Mouse (Mus musculus): Measurements from ENCODE around the gene Hemk1.

Gene Hemk1

GRCm38 (mm10) chr9:107343146-107343943, 5.2 kb upstream of the Hemk1 start:
- no peak for DNase-seq (ENCODE audit: low read depth, low spot score)

- no peak for DNase-seq (ENCODE audit: low read depth, low spot score)
Measured at GRCm38 (mm10) chr9:107342201-107342709, 4.1 kb upstream of the Hemk1 start.

GRCm38 (mm10) chr9:107340911-107341645, 2.9 kb upstream of the Hemk1 start:
- DNase-seq (ENCODE audit: low read depth, low spot score) = no peak

- peak; percentile 98 for DNase-seq (ENCODE audit: low read depth, low spot score)
Measured at GRCm38 (mm10) chr9:107340267-107340859, 2.2 kb upstream of the Hemk1 start, which contains the start of gene 6430571L13Rik. 6430571L13Rik (plus strand) TSS chr9:107340602.

GRCm38 (mm10) chr9:107336386-107336785, 1.8 kb downstream of the Hemk1 start:
- no peak for DNase-seq (ENCODE audit: low read depth, low spot score)

- DNase-seq (ENCODE audit: low read depth, low spot score) = no peak
Measured at GRCm38 (mm10) chr9:107335909-107336308, 2.2 kb downstream of the Hemk1 start.

GRCm38 (mm10) chr9:107335046-107335445, 3.1 kb downstream of the Hemk1 start:
- no peak for DNase-seq (ENCODE audit: low read depth, low spot score)

- no peak for DNase-seq (ENCODE audit: low read depth, low spot score)
Measured at GRCm38 (mm10) chr9:107334356-107334755, 3.8 kb downstream of the Hemk1 start.

GRCm38 (mm10) chr9:107333686-107334085, 4.5 kb downstream of the Hemk1 start:
- no peak for DNase-seq (ENCODE audit: low read depth, low spot score)

GRCm38 (mm10) chr9:107330791-107331190, 7.4 kb downstream of the Hemk1 start:
- no peak for DNase-seq (ENCODE audit: low read depth, low spot score)

- DNase-seq (ENCODE audit: low read depth, low spot score) = no peak
Measured at GRCm38 (mm10) chr9:107327879-107328620, 10.1 kb downstream of the Hemk1 start.

GRCm38 (mm10) chr9:107325904-107326303, 12.2 kb downstream of the Hemk1 start:
- no peak for DNase-seq (ENCODE audit: low read depth, low spot score)

GRCm38 (mm10) chr9:107324799-107325561, 13.2 kb downstream of the Hemk1 start:
- no peak for DNase-seq (ENCODE audit: low read depth, low spot score)

GRCm38 (mm10) chr9:107323558-107323957, 14.6 kb downstream of the Hemk1 start:
- DNase-seq (ENCODE audit: low read depth, low spot score) = no peak

- no peak for DNase-seq (ENCODE audit: low read depth, low spot score)
Measured at GRCm38 (mm10) chr9:107322461-107323050, 15.6 kb downstream of the Hemk1 start.

- DNase-seq (ENCODE audit: low read depth, low spot score) = no peak
Measured at GRCm38 (mm10) chr9:107315791-107316190, 22.4 kb downstream of the Hemk1 start.

GRCm38 (mm10) chr9:107313926-107314325, 24.2 kb downstream of the Hemk1 start:
- no peak for DNase-seq (ENCODE audit: low read depth, low spot score)

GRCm38 (mm10) chr9:107312811-107313584, 25.2 kb downstream of the Hemk1 start:
- DNase-seq (ENCODE audit: low read depth, low spot score) = no peak

- DNase-seq (ENCODE audit: low read depth, low spot score) = no peak
Measured at GRCm38 (mm10) chr9:107309600-107309999, 28.6 kb downstream of the Hemk1 start.

GRCm38 (mm10) chr9:107309171-107309570, 29.0 kb downstream of the Hemk1 start:
- no peak for DNase-seq (ENCODE audit: low read depth, low spot score)

All from retina, adult 2 months (tissue).